Mouse (Mus musculus) midbrain, embryonic 14.5 days (tissue): ENCODE results near the gene Dpp9. TPM values are rescaled to one million over a fixed set of nuclear protein-coding genes. Genes with fewer than 3 reads are reported as not detected.
"Not testable (repeated sequence)": the region's sequence is repeated elsewhere in the genome, so short reads cannot be mapped to it uniquely, and the experiment has no call there.

Experiments used
- ATAC-seq: fragments of 200-750 bp; cut with Nextera tagmentation; 2 replicates; pipeline ENCODE4 v1.8.0; 2017; ENCODE audit warnings: moderate number of reproducible peaks, moderate library complexity; ENCODE audit not compliant: low FRiP score, low TSS enrichment
- DNase-seq: peaks from one replicate; pipeline ENCODE4 v3.0.0-alpha.2; 2015
- H3K27ac ChIP-seq: fragments of 300-500 bp; sonication (generic); replicated peaks from 2 replicates; pipeline ENCODE4 v1.5.1; 2014; ENCODE audit warnings: mild to moderate bottlenecking, low read depth, low read length, moderate library complexity
- H3K27me3 ChIP-seq: fragments of 300-500 bp; sonication (generic); 2 replicates; pipeline ENCODE4 v1.6.1; 2014; ENCODE audit warnings: low read length, control low read depth, mixed read lengths; ENCODE audit not compliant: control insufficient read depth, insufficient read depth
- H3K36me3 ChIP-seq: fragments of 300-500 bp; sonication (generic); 2 replicates; pipeline ENCODE4 v1.6.1; 2014; ENCODE audit warnings: low read length, control low read depth; ENCODE audit not compliant: control insufficient read depth, insufficient read depth
- H3K4me1 ChIP-seq: fragments of 300-500 bp; sonication (generic); 2 replicates; pipeline ENCODE4 v1.6.1; 2014; ENCODE audit warnings: mild to moderate bottlenecking, antibody characterized with exemption, low read length, control low read depth; ENCODE audit not compliant: control insufficient read depth, insufficient read depth
- H3K4me2 ChIP-seq: fragments of 300-500 bp; sonication (generic); 2 replicates; pipeline ENCODE4 v1.6.1; 2014; ENCODE audit warnings: mild to moderate bottlenecking, low read length, moderate library complexity
- H3K4me3 ChIP-seq: fragments of 300-500 bp; sonication (generic); replicated peaks from 2 replicates; pipeline ENCODE4 v1.5.1; 2014; ENCODE audit warnings: low read depth, low read length
- H3K9ac ChIP-seq: fragments of 300-500 bp; sonication (generic); replicated peaks from 2 replicates; pipeline ENCODE4 v1.6.1; 2014; ENCODE audit warnings: mild to moderate bottlenecking, low read length, moderate library complexity
- H3K9me3 ChIP-seq: fragments of 300-500 bp; sonication (generic); 2 replicates; pipeline ENCODE4 v1.6.1; 2016; ENCODE audit warnings: low read length, control low read depth, mixed read lengths; ENCODE audit not compliant: control insufficient read depth
- WGBS: fragments of 180-500 bp; shearing (Covaris S2); extraction: QIAGEN DNeasy Blood & Tissue Kit; methylation state at CpG from one replicate; pipeline ENCODE4 v1.1.7; 2014; 5-methylcytosine and 5-hydroxymethylcytosine counted together
- polyA plus RNA-seq: library from polyadenylated mRNA; unstranded; fragments of >200 nt; fragmentation: Nextera tagmentation; extraction: Ambion mirVana; gene quantifications from 2 replicates; pipeline ENCODE4 v1.2.1, GENCODE M21; 2014

Dpp9 gene
- polyA plus RNA-seq, 1 experiment from 2014 or later: 26.7 TPM

- not testable (repeated sequence) for H3K4me3 ChIP-seq, H3K9ac ChIP-seq, H3K9me3 ChIP-seq, H3K27ac ChIP-seq, H3K27me3 ChIP-seq, DNase-seq, ATAC-seq
- WGBS: 79% methylated on average over 2 of the region's 2 CpGs
- H3K4me1 ChIP-seq: peaks cover 17% of the 10 kb centered on the region
- H3K4me2 ChIP-seq: peak overlapping the region; percentile 22
- H3K36me3 ChIP-seq: peaks cover 53% of the 10 kb centered on the region
Measured at GRCm38 (mm10) chr17:56258812-56259211, 40.1 kb upstream of the Dpp9 start.

- H3K9me3 ChIP-seq, H3K9ac ChIP-seq, ATAC-seq, DNase-seq, H3K27ac ChIP-seq, H3K27me3 ChIP-seq: not testable (repeated sequence)
- Histone ChIP-seq H3K4me3 (peak overlapping the region; percentile 64), H3K4me1 (peaks cover 17% of the 10 kb centered on the region), H3K36me3 (peaks cover 52% of the 10 kb centered on the region), H3K4me2 (peak overlapping the region; percentile 92; the same call in 1 of the 2 replicates)
- 95% methylated on average over 19 of the region's 19 CpGs for WGBS
Measured at GRCm38 (mm10) chr17:56258269-56258668, 39.6 kb upstream of the Dpp9 start.

DNA sequence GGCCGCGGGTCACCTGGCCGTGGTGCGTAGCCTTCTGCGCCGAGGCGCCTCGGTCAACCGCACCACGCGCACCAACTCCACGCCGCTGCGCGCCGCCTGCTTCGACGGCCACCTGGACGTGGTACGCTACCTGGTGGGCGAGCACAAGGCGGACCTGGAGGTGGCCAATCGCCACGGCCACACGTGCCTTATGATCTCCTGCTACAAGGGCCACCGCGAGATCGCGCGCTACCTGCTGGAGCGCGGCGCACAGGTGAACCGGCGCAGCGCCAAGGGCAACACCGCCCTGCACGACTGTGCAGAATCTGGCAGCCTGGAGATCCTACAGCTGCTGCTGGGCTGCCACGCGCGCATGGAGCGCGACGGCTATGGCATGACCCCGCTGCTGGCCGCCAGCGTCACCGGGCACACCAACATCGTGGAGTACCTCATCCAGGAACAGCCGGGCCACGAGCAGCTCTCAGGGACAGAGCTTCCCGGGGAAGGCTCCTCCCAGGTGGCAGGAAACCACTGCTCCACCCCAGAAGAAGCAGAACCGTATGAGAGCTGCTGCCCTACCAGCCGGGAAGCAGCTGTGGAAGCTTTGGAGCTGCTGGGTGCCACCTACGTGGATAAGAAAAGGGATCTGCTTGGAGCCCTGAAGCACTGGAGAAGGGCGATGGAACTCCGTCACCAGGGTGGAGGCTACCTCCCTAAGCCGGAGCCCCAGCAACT is 38.6 kb upstream of the Dpp9 start:
- peak overlapping the region; percentile 68 for H3K9ac ChIP-seq
- H3K4me1 ChIP-seq: peaks cover 17% of the 10 kb centered on the region
- peaks cover 43% of the 10 kb centered on the region for H3K36me3 ChIP-seq
- 12% methylated on average over 58 of the region's 58 CpGs for WGBS
- no peaks in the 10 kb centered on the region for H3K27me3 ChIP-seq
- H3K4me2 ChIP-seq: peak overlapping the region; percentile 92
- H3K4me3 ChIP-seq: peak overlapping the region; percentile 64
- peak overlapping the region; percentile 76 for H3K27ac ChIP-seq
- DNase-seq: no peak
- ATAC-seq: no peak
- H3K9me3 ChIP-seq: no peaks in the 10 kb centered on the region

GRCm38 (mm10) chr17:56256239-56256881 is 37.7 kb upstream of the Dpp9 start, which contains the start of gene Fem1a:
Fem1a (plus strand) TSS chr17:56256810.
- no peaks in the 10 kb centered on the region for H3K9me3 ChIP-seq
- peak; percentile 93 for ATAC-seq
- peak; percentile 98 for DNase-seq
- peaks cover 19% of the 10 kb centered on the region for H3K4me1 ChIP-seq
- under 1% methylated on average over 28 of the region's 28 CpGs for WGBS
- peaks cover 34% of the 10 kb centered on the region for H3K36me3 ChIP-seq
- no peaks in the 10 kb centered on the region for H3K27me3 ChIP-seq
- H3K27ac ChIP-seq: peak within 1 kb of the TSS; percentile 79
- H3K4me3 ChIP-seq: peak within 1 kb of the TSS; percentile 64
- H3K4me2 ChIP-seq: peak within 1 kb of the TSS; percentile 92
- peak within 1 kb of the TSS; percentile 68 for H3K9ac ChIP-seq

- Histone ChIP-seq H3K36me3 (peaks cover 28% of the 10 kb centered on the region), H3K4me3 (peak overlapping the region; percentile 64), H3K27ac (peak overlapping the region; percentile 79), H3K27me3 (no peaks in the 10 kb centered on the region), H3K4me1 (peaks cover 21% of the 10 kb centered on the region), H3K9me3 (no peaks in the 10 kb centered on the region), H3K9ac (peak overlapping the region; percentile 43), H3K4me2 (peak overlapping the region; percentile 61)
- ATAC-seq (peak; percentile 91), DNase-seq (peak; percentile 100)
- WGBS: under 1% methylated on average over 32 of the region's 32 CpGs
Measured at GRCm38 (mm10) chr17:56255863-56256238, 37.1 kb upstream of the Dpp9 start.

- Histone ChIP-seq H3K27ac (peak overlapping the region; percentile 70), H3K4me3 (no peak overlapping the region), H3K4me1 (peaks cover 22% of the 10 kb centered on the region), H3K36me3 (peaks cover 24% of the 10 kb centered on the region), H3K9ac (peak overlapping the region; percentile 27; the same call in 1 of the 2 replicates), H3K27me3 (no peaks in the 10 kb centered on the region), H3K4me2 (peak overlapping the region; percentile 36), H3K9me3 (no peaks in the 10 kb centered on the region)
- DNase-seq (peak; percentile 71), ATAC-seq (no peak)
- WGBS: 23% methylated on average over 9 of the region's 9 CpGs
Measured at GRCm38 (mm10) chr17:56255429-56255828, 36.7 kb upstream of the Dpp9 start.

- Histone ChIP-seq H3K4me2 (no peak overlapping the region), H3K36me3 (peaks cover 17% of the 10 kb centered on the region), H3K4me3 (no peak overlapping the region), H3K27ac (0 out of 2 replicates have a peak overlapping the region, but pooled peaks have one; percentile 70), H3K9ac (no peak overlapping the region), H3K27me3 (no peaks in the 10 kb centered on the region), H3K4me1 (peaks cover 22% of the 10 kb centered on the region), H3K9me3 (no peaks in the 10 kb centered on the region)
- 75% methylated on average over 4 of the region's 4 CpGs for WGBS
- ATAC-seq (no peak), DNase-seq (no peak)
Measured at GRCm38 (mm10) chr17:56254695-56255094, 36.0 kb upstream of the Dpp9 start.

GRCm38 (mm10) chr17:56251136-56251829 is 32.6 kb upstream of the Dpp9 start:
- H3K4me3 ChIP-seq: no peak overlapping the region
- H3K9ac ChIP-seq: 0 out of 2 replicates have a peak overlapping the region, but pooled peaks have one; percentile 12
- WGBS: 25% methylated on average over 6 of the region's 6 CpGs

More at GRCm38 (mm10) chr17:56251136-56251829, 32.6 kb upstream of the Dpp9 start:
- Histone ChIP-seq H3K9me3 (no peaks in the 10 kb centered on the region), H3K4me1 (peaks cover 8% of the 10 kb centered on the region), H3K27me3 (no peaks in the 10 kb centered on the region), H3K4me2 (peak overlapping the region; percentile 34), H3K36me3 (no peaks in the 10 kb centered on the region), H3K27ac (peak overlapping the region; percentile 78)
- peak; percentile 55; the same call in 1 of the 2 replicates for ATAC-seq
- DNase-seq: peak; percentile 84
